Mouse (Mus musculus) stomach, embryonic 15.5 days (tissue): ENCODE results near the gene Evi5. TPM values are rescaled to one million over a fixed set of nuclear protein-coding genes. Genes with fewer than 3 reads are reported as not detected.

Source experiments
- ATAC-seq: fragments of 200-750 bp; cut with Nextera tagmentation; 2 replicates; pipeline ENCODE4 v1.8.0; 2017; ENCODE audit warnings: low read depth, moderate number of reproducible peaks, moderate TSS enrichment; ENCODE audit not compliant: insufficient read depth, low FRiP score
- H3K27ac ChIP-seq: fragments of 300-500 bp; sonication (generic); 2 replicates; pipeline ENCODE4 v1.5.1; 2015; ENCODE audit warnings: mild to moderate bottlenecking, inconsistent platforms
- H3K27me3 ChIP-seq: fragments of 300-500 bp; sonication (generic); replicated peaks from 2 replicates; pipeline ENCODE4 v1.6.1; 2015; ENCODE audit warnings: inconsistent platforms
- H3K36me3 ChIP-seq: fragments of 300-500 bp; sonication (generic); 2 replicates; pipeline ENCODE4 v1.6.1; 2015; ENCODE audit warnings: inconsistent platforms
- H3K4me1 ChIP-seq: fragments of 300-500 bp; sonication (generic); 2 replicates; pipeline ENCODE4 v1.6.1; 2015; ENCODE audit warnings: inconsistent platforms
- H3K4me2 ChIP-seq: fragments of 300-500 bp; sonication (generic); 2 replicates; pipeline ENCODE4 v1.6.1; 2015; ENCODE audit warnings: mild to moderate bottlenecking, inconsistent platforms
- H3K4me3 ChIP-seq: fragments of 300-500 bp; sonication (generic); replicated peaks from 2 replicates; pipeline ENCODE4 v1.5.1; 2015; ENCODE audit warnings: inconsistent platforms
- H3K9ac ChIP-seq: fragments of 300-500 bp; sonication (generic); 2 replicates; pipeline ENCODE4 v1.6.1; 2015; ENCODE audit warnings: inconsistent platforms
- H3K9me3 ChIP-seq: fragments of 300-500 bp; sonication (generic); 2 replicates; pipeline ENCODE4 v1.6.1; 2016; ENCODE audit warnings: inconsistent platforms
- WGBS: fragments of 180-500 bp; shearing (Covaris S2); methylation state at CpG from one replicate; pipeline ENCODE4 v1.1.7; 2015; 5-methylcytosine and 5-hydroxymethylcytosine counted together
- polyA plus RNA-seq: library from polyadenylated mRNA; unstranded; fragments of >200 nt; fragmentation: Nextera tagmentation; extraction: Ambion mirVana; gene quantifications from 2 replicates; pipeline ENCODE4 v1.2.1, GENCODE M21; 2015

The Evi5 gene
- polyA plus RNA-seq, 1 experiment from 2014 or later = 73.0 TPM

DNA sequence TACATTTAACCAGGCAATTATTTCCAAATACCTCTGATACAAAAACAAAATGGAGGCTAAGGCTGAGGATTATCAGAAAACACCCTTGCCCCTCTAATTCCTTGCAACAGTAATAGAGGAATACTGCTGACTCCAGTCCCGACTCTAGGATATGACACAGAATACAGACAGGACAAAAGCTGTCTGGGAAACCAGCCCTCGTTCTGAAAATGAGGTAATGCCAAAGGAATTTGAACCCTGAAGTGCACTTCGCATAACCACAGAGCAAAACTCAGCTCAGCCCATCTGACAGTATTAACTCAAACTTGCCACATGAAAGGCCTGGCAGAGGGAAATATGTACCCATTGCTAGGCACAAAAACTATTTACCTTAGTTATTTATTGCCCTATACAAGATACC lies 81.6 kb downstream of the Evi5 start:
- Histone ChIP-seq H3K27me3 (no peaks in the 10 kb centered on the region), H3K4me1 (no peaks in the 10 kb centered on the region), H3K4me3 (no peak overlapping the region), H3K36me3 (peaks cover 13% of the 10 kb centered on the region), H3K9me3 (no peaks in the 10 kb centered on the region), H3K27ac (no peak overlapping the region), H3K4me2 (no peak overlapping the region), H3K9ac (no peak overlapping the region)
- ATAC-seq = no peak
- 21% methylated on average over 3 of the region's 3 CpGs for WGBS

DNA sequence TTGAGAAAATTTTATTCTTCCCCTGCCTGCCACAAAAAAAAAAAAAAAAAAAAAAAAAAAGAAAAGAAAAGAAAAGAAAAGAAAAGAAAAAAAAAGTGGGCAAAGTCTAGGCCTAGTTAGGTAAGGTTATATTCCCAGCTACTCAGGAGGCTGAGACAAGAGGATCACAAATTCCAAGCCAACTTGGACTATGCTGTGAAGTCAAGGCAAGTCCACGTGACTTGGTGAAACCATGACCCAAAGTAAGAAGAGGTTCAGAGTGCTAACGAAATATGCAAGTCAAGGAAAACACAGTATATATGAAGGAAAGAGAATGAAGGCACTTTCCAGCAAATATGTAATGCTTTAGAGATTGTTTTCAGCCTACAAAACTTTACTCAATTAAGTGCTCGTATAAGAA lies 82.4 kb downstream of the Evi5 start:
- H3K4me2 ChIP-seq = no peak overlapping the region
- ATAC-seq = no peak
- no peak overlapping the region for H3K9ac ChIP-seq
- no peaks in the 10 kb centered on the region for H3K27me3 ChIP-seq
- no peaks in the 10 kb centered on the region for H3K4me1 ChIP-seq
- 95% methylated on average over 3 of the region's 3 CpGs for WGBS
- peaks cover 13% of the 10 kb centered on the region for H3K36me3 ChIP-seq
- no peaks in the 10 kb centered on the region for H3K9me3 ChIP-seq
- H3K4me3 ChIP-seq = no peak overlapping the region
- no peak overlapping the region for H3K27ac ChIP-seq

DNA sequence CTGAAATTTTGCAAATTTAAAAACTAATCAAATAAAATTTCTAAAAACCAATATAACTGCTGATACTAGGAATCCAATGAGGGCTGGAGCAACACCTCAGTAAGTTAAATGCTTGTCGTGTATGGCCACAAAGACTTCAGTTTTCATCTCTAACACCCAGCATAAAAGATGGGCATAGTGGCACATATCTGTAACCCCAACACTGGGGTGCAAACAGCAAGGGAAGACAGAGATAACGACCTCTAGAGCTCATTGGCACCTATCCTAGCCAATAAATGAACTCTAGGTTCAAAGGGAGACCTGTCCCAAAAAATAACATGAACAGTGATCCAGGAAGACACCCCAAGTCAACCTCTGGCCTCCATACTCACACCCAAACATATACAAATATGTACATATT lies 82.9 kb downstream of the Evi5 start:
- 83% methylated on average over 2 of the region's 2 CpGs for WGBS
- Histone ChIP-seq H3K4me3 (no peak overlapping the region), H3K4me1 (no peaks in the 10 kb centered on the region)

DNA sequence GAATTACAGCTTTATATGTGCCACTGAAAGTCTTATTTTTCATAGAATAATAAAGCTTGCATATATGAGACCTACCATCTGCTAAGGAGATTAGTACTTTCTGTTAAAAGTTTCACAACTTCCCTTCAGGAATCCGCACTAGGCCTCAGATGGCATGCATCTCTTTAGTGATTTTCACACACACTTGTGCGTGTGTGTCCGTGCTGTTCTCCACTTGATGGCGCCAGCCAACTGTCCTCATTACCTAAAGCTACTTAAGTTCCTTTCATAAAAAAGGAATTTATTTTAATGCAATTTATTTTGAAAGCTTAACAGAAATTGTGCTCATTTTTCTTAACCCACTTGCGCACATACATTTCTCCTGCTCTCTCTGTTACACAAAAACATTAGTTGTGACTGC lies 85.4 kb downstream of the Evi5 start:
- no peaks in the 10 kb centered on the region for H3K9me3 ChIP-seq
- no peaks in the 10 kb centered on the region for H3K4me1 ChIP-seq
- no peak overlapping the region for H3K4me3 ChIP-seq
- no peaks in the 10 kb centered on the region for H3K27me3 ChIP-seq
- H3K27ac ChIP-seq = no peak overlapping the region
- 74% methylated on average over 5 of the region's 5 CpGs for WGBS
- H3K9ac ChIP-seq = no peak overlapping the region
- no peak overlapping the region for H3K4me2 ChIP-seq
- ATAC-seq = no peak
- H3K36me3 ChIP-seq = 0 out of 2 replicates have a peak, but pooled peaks cover 4% of the 10 kb centered on the region

More for the DNA sequence above, 82.9 kb downstream of the Evi5 start:
- H3K9ac ChIP-seq = no peak overlapping the region
- H3K27ac ChIP-seq = no peak overlapping the region
- ATAC-seq = no peak
- H3K4me2 ChIP-seq = no peak overlapping the region
- H3K27me3 ChIP-seq = no peaks in the 10 kb centered on the region
- H3K9me3 ChIP-seq = no peaks in the 10 kb centered on the region
- peaks cover 12% of the 10 kb centered on the region for H3K36me3 ChIP-seq

DNA sequence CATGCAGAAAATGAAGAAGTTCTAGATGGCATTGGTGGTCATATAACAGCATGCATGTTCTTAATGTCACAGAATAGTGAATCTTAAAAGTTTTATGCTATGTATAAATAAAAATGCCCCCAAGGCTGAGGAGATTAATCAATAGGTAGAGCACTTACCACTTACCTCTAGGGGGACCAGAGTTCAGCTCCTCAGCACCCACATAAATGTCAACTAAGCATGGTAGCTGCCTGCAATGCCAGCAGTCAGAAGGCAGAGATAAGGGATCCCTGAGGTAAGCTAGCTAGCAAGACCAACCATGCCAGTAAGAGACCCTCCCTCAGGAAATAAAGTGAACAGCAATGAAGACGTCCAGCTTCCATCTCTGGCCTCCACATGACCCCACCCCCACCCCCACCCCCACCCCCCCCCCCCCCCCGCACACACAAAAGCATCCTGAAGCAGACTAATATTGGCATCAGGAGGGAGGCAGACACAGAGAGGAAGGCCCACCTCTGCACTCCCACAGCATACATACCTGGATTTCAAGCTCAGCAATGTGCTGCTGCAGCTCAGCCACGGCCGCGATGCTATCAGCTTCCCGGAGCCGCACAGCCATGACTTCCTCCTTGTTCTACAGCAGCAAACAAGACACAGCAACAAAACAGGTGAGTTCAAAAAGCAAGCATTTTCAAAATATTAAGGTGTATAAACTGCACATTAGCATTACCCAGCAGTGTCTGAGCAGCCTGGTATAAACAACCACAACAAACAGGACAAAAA lies 87.0 kb downstream of the Evi5 start:
- WGBS = 82% methylated on average over 7 of the region's 7 CpGs

DNA sequence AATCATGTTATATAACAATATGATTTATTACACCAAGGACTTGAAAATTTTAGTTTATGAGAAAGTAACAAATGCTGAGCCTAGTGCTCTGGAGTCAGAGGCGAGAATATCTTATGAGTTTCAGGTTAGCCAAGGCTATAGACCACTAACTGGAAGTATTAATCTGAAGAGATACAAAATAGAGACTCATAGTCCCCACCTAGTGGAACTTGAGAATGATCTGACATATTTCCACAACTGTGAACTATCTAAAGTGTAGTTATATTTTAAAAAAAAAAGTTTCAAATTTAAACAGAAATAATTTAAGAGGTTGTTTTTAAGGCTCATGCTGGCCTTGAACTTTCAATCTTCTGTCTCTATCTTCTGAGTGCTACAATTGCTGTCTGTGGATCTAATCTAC lies 92.5 kb downstream of the Evi5 start:
- Histone ChIP-seq H3K4me3 (no peak overlapping the region), H3K9ac (no peak overlapping the region), H3K4me1 (no peaks in the 10 kb centered on the region), H3K27ac (no peak overlapping the region), H3K27me3 (no peaks in the 10 kb centered on the region), H3K9me3 (no peaks in the 10 kb centered on the region), H3K36me3 (0 out of 2 replicates have a peak, but pooled peaks cover 4% of the 10 kb centered on the region), H3K4me2 (no peak overlapping the region)
- ATAC-seq = no peak
- WGBS = 98% methylated on average over 1 of the region's 1 CpGs

More for the DNA sequence above, 87.0 kb downstream of the Evi5 start:
- Histone ChIP-seq H3K4me1 (no peaks in the 10 kb centered on the region), H3K27me3 (no peaks in the 10 kb centered on the region), H3K4me3 (no peak overlapping the region), H3K9ac (no peak overlapping the region), H3K4me2 (no peak overlapping the region), H3K9me3 (no peaks in the 10 kb centered on the region), H3K27ac (no peak overlapping the region), H3K36me3 (0 out of 2 replicates have a peak, but pooled peaks cover 4% of the 10 kb centered on the region)
- no peak for ATAC-seq

DNA sequence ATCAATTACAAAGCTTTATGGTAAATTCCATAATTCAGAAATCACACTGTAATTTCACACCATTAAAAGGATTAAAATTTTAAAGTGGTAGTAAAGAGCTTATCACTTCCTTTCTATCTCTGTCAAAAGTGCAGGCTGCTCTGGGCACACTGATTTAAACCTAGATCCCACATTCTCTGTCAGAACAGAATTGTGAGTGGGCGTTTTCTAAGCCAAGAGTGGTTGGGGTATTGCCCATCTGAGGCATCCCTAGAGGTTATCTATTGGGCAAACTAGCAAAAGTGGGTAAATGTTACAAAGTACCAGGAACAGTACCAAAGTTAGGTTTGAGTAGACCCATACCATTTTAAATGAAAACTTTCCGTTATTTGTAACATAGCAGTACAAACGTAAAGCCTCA lies 96.1 kb downstream of the Evi5 start:
- no peak overlapping the region for H3K9ac ChIP-seq
- no peak for ATAC-seq

DNA sequence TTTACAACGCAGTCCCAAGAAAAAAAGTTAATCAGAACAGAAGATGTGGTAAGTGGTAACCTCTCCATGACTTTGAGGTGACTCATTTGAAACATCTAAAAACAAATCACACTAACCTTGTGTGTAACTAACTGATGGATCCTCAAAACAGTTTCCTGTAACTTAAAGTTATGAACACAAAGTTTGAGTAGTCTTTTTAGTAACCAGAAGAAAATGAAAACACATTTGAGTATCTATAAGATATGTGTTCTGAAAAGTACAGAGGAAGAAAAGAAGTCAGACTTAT lies 97.4 kb downstream of the Evi5 start:
- Histone ChIP-seq H3K4me1 (no peaks in the 10 kb centered on the region), H3K4me2 (no peak overlapping the region), H3K27ac (no peak overlapping the region), H3K9ac (no peak overlapping the region), H3K27me3 (no peaks in the 10 kb centered on the region), H3K9me3 (no peaks in the 10 kb centered on the region), H3K36me3 (no peaks in the 10 kb centered on the region), H3K4me3 (no peak overlapping the region)
- WGBS = 83% methylated on average over 1 of the region's 1 CpGs
- ATAC-seq = no peak

More for the DNA sequence above, 96.1 kb downstream of the Evi5 start:
- H3K36me3 ChIP-seq = no peaks in the 10 kb centered on the region
- H3K9me3 ChIP-seq = no peaks in the 10 kb centered on the region
- no peak overlapping the region for H3K27ac ChIP-seq
- no peaks in the 10 kb centered on the region for H3K4me1 ChIP-seq
- 90% methylated on average over 3 of the region's 3 CpGs for WGBS
- no peaks in the 10 kb centered on the region for H3K27me3 ChIP-seq
- H3K4me2 ChIP-seq = no peak overlapping the region
- no peak overlapping the region for H3K4me3 ChIP-seq

DNA sequence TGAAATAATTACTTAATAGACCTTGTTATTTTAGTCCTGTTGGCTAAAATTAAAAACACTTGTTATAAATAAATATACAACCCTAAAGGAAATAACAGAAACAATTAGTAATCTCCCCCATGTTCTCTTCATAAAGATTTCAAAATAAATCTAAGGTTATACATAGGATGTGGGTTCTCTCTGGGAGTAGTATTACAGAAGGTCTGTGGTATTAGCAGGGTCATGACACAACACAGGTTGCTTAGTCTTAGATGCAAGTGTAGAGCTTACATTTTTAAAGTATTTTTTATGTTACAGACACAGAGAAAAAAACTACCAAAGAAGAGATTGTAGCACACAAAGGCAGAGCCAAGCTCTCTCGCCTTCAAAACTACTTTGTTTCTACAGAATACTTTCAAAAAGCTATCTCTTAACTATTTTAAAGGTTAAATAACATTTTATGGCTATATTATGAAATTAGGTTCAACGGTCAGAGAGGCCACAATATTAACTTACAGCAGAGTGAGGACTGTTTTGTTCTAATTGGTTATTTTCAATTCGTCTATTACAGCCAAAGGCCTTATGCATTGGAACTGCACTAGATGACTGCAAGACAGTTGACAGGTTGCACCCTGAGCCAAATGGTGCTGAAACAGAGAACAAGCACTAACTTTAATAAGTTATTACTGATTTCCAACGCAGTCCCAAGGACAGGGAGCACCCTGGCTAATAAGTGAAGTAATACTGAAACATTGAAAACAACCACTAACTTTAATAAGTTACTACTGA lies 97.9 kb downstream of the Evi5 start:
- WGBS = 87% methylated on average over 4 of the region's 4 CpGs
- Histone ChIP-seq H3K27ac (no peak overlapping the region), H3K9me3 (no peaks in the 10 kb centered on the region), H3K4me1 (no peaks in the 10 kb centered on the region), H3K4me3 (no peak overlapping the region), H3K4me2 (no peak overlapping the region), H3K36me3 (no peaks in the 10 kb centered on the region), H3K9ac (no peak overlapping the region), H3K27me3 (no peaks in the 10 kb centered on the region)
- no peak for ATAC-seq

DNA sequence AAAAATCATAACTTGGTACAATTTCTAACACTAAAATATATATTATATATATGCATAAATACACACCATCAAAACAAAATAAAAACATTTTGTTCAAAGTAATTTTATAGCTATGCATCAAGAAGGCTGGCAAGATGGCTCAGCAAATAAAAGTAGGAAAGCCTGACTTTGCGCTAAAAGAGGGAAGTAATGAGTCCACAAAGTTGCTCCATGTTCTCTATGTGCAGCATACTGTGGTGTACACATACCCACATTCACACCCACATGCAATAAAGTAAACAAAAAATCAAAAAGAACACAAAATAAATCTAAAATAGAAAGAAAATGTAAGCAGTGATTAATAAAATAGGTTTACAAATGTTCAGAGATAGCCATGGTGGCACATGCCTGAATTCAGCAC lies 99.0 kb downstream of the Evi5 start:
- Histone ChIP-seq H3K9ac (no peak overlapping the region), H3K36me3 (no peaks in the 10 kb centered on the region), H3K4me2 (no peak overlapping the region), H3K27ac (no peak overlapping the region), H3K4me1 (no peaks in the 10 kb centered on the region), H3K27me3 (no peaks in the 10 kb centered on the region), H3K4me3 (no peak overlapping the region), H3K9me3 (no peaks in the 10 kb centered on the region)
- no peak for ATAC-seq
- WGBS = 97% methylated on average over 1 of the region's 1 CpGs

DNA sequence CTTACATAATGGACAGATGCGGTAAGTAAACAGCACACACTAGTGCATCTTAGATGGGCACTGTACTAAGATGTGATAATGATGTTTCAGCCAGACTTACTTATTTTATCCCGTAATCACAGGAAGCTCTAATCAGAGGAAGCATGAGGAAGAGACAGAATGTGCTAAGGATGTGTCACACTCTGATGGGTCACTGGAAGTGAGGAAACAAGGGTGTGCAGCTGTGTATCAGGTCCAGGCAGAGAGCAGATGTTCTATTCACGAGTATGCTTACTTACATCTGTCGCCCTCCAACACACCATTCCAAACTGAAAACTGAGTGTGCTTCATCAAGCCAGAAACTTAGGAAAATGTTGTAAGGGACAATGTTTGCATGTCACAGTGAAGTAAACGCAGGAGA lies 102.9 kb downstream of the Evi5 start:
- Histone ChIP-seq H3K9me3 (no peaks in the 10 kb centered on the region), H3K27me3 (no peaks in the 10 kb centered on the region), H3K36me3 (no peaks in the 10 kb centered on the region), H3K4me2 (no peak overlapping the region), H3K27ac (no peak overlapping the region), H3K9ac (no peak overlapping the region), H3K4me1 (no peaks in the 10 kb centered on the region), H3K4me3 (no peak overlapping the region)
- no peak for ATAC-seq
- 63% methylated on average over 5 of the region's 5 CpGs for WGBS

DNA sequence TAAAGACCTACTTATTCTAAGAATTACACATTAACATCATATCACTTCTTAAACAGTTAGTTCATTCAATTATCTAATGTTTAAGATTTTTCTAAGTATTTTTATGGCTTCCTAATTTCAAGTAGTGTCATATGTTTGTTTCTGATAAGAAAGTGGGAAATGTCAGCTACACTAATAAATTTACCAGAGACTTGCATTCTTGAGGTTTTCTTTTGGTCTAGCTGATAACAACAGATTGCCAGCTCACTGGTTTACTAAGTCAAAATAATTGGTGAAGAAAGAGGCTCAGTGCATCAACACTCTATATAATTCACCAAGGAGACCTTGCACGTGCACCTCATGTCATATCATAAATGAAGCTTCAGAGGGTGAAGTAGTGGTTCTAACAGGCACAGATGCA lies 106.7 kb downstream of the Evi5 start:
- WGBS = 91% methylated on average over 1 of the region's 1 CpGs
- no peaks in the 10 kb centered on the region for H3K9me3 ChIP-seq
- no peak overlapping the region for H3K4me2 ChIP-seq
- H3K36me3 ChIP-seq = no peaks in the 10 kb centered on the region
- no peak overlapping the region for H3K9ac ChIP-seq
- H3K27me3 ChIP-seq = no peaks in the 10 kb centered on the region
- H3K27ac ChIP-seq = no peak overlapping the region
- ATAC-seq = no peak
- H3K4me3 ChIP-seq = no peak overlapping the region
- H3K4me1 ChIP-seq = no peaks in the 10 kb centered on the region
